ENCODE assay signal across 8 mouse cellular contexts in the genomic region with DNA sequence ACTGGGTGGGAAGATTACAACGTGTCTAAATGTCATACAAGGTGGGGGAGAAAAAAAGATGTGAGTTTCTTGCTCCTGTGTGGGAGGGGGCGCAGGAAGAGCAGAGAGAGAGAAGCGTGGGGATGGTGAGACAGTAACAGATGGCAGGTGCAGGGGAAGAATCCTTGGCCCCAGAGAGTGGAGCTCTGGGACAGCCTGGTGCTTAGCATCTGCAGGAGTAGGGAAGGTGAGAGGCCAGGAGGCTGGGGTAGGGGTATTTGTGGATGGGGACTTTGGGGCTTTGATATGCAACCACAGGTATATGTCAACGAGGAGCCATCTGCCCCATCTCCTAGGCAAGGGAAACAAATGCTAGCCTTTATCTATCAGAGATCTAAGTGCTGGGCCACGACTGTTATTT. TPM values are rescaled to one million over a fixed set of nuclear protein-coding genes. Genes with fewer than 3 reads are reported as not detected.
DNase-seq lines count a peak whose midpoint lies in the region; ATAC-seq and TF ChIP-seq lines count a peak whose summit lies in the region.

No protein-coding gene starts in this region.

- TF ChIP-seq CTCF in heart, adult 2 months (IDR thresholded peaks at IDR 0.05): no peak
- TF ChIP-seq CTCF in MEL (IDR thresholded peaks at IDR 0.05 in 2 of 3, conservative IDR thresholded peaks at IDR 0.05 in 1 of 3; ENCODE audit: control insufficient read depth in 1 of 3, insufficient read depth in 1 of 3, low read depth in 2 of 3, low read length in 3 of 3, poor library complexity in 1 of 3, severe bottlenecking in 1 of 3): no peak

- H3K36me3 ChIP-seq in heart, adult 2 months (ENCODE audit: control insufficient read depth, insufficient read depth, low read length): peaks cover 3% of the 10 kb centered on the region; the same call in 1 of the 2 replicates
- H3K36me3 ChIP-seq in MEL (ENCODE audit: control insufficient read depth in 1 of 2, insufficient read depth in 2 of 2, low read length in 2 of 2) (peaks cover 0 to 32% of the 10 kb centered on the region in 2 experiments; a peak in 2 of 4 replicates), macrophage (ENCODE audit: inconsistent target) (no peaks in the 10 kb centered on the region)
- no peaks in the 10 kb centered on the region for H3K36me3 ChIP-seq in heart, embryonic 15.5 days

- no peak overlapping the region for H3K9ac ChIP-seq in heart, adult 2 months (ENCODE audit: low read depth, low read length)
- H3K9ac ChIP-seq in MEL (ENCODE audit: control insufficient read depth, low read depth, low read length, poor library complexity, severe bottlenecking): peak overlapping the region; percentile 69
- no peak overlapping the region for H3K9ac ChIP-seq in heart, embryonic 15.5 days

- no peak for ATAC-seq in heart, embryonic 15.5 days (replicated peaks; ENCODE audit: insufficient number of reproducible peaks, insufficient read depth, low FRiP score, low read depth)
- no peak for ATAC-seq in monocyte, adult 5-6 weeks (replicated peaks; ENCODE audit: insufficient number of reproducible peaks, low FRiP score, low TSS enrichment, poor library complexity, severe bottlenecking)

- DNase-seq in heart, adult 2 months: no peak
- DNase-seq in heart, postnatal 36 days: no peak
- no peak for DNase-seq in MEL (ENCODE audit: low read depth, low spot score)
- no peak for DNase-seq in right cerebral cortex, postnatal 36 days (ENCODE audit: low spot score in 2 of 2)
- no peak for DNase-seq in urinary bladder, postnatal 25 days (ENCODE audit: low spot score)

- WGBS in heart, adult 2 months: 66% methylated on average over 5 of the region's 5 CpGs
- WGBS in heart, embryonic 15.5 days: 71% methylated on average over 5 of the region's 5 CpGs
- WGBS in macrophage (ENCODE audit: missing documents): 78% methylated on average over 5 of the region's 5 CpGs

- intact Hi-C loops in heart, adult 2 months (cut with DNase I): loop anchor here (2.0 kb wide), 2 partner anchors 46 to 108 kb away; a partner anchor contains a TSS
- intact Hi-C loops in heart, postnatal 36 days (cut with DNase I): loop anchor here (2.0 to 10.0 kb wide), 4 partner anchors 44 to 640 kb away; a partner anchor contains a TSS

- H3K4me3 ChIP-seq in heart, adult 2 months: peak overlapping the region; percentile 87; the same call in 1 of the 2 replicates
- no peak overlapping the region; a peak in 1 of 4 replicates for H3K4me3 ChIP-seq in MEL (ENCODE audit: control insufficient read depth in 1 of 2, insufficient read depth in 1 of 2, low read depth in 2 of 2, low read length in 2 of 2)
- H3K4me3 ChIP-seq in heart, embryonic 15.5 days: no peak overlapping the region
- no peak overlapping the region for H3K4me3 ChIP-seq in macrophage (ENCODE audit: inconsistent target)

- H3K27me3 ChIP-seq in heart, adult 2 months (ENCODE audit: control insufficient read depth, insufficient read depth, low read length): no peaks in the 10 kb centered on the region
- no peaks in the 10 kb centered on the region for H3K27me3 ChIP-seq in MEL (ENCODE audit: control insufficient read depth in 1 of 2, insufficient read depth in 2 of 2, low read length in 2 of 2)
- H3K27me3 ChIP-seq in heart, embryonic 15.5 days: no peaks in the 10 kb centered on the region

- peaks cover 2% of the 10 kb centered on the region for H3K4me1 ChIP-seq in heart, adult 2 months (ENCODE audit: control insufficient read depth, insufficient read depth, low read length)
- H3K4me1 ChIP-seq in MEL (ENCODE audit: control insufficient read depth in 1 of 2, insufficient read depth in 2 of 2, low read length in 2 of 2): peaks cover 17 to 36% of the 10 kb centered on the region in 2 experiments
- H3K4me1 ChIP-seq in heart, embryonic 15.5 days (replicated peaks): peaks cover 12% of the 10 kb centered on the region

- peak overlapping the region; percentile 61 for H3K4me2 ChIP-seq in heart, embryonic 15.5 days

- H3K27ac ChIP-seq in heart, adult 2 months: peak overlapping the region; percentile 96; the same call in 1 of the 2 replicates
- H3K27ac ChIP-seq in MEL (ENCODE audit: control insufficient read depth, low read depth, low read length) (peak overlapping the region; percentile 62), macrophage (0 out of 2 replicates have a peak overlapping the region, but pooled peaks have one; percentile 22)
- H3K27ac ChIP-seq in heart, embryonic 15.5 days: peak overlapping the region; percentile 95

- no peak for TF ChIP-seq EP300 in heart, adult 2 months (IDR thresholded peaks at IDR 0.05; ENCODE audit: insufficient read depth, low read depth, low read length)
- no peak for TF ChIP-seq EP300 in MEL (IDR thresholded peaks at IDR 0.05; ENCODE audit: low read depth in 1 of 2, low read length in 2 of 2)

- TF ChIP-seq POLR2A in heart, adult 2 months (IDR thresholded peaks at IDR 0.05; ENCODE audit: insufficient read depth, low read depth, low read length): no peak
- no peak for TF ChIP-seq POLR2A in MEL (IDR thresholded peaks at IDR 0.05; ENCODE audit: control insufficient read depth in 1 of 2, insufficient read depth in 1 of 2, low read depth in 1 of 2, low read length in 2 of 2, poor library complexity in 1 of 2)

- no peaks in the 10 kb centered on the region for H3K9me3 ChIP-seq in MEL (replicated peaks; ENCODE audit: insufficient read depth, low read length)
- H3K9me3 ChIP-seq in heart, embryonic 15.5 days (replicated peaks): no peaks in the 10 kb centered on the region

- H3K79me2 ChIP-seq in heart, adult 2 months (replicated peaks; ENCODE audit: control insufficient read depth, insufficient read depth, low read length): no peaks in the 10 kb centered on the region
- H3K79me2 ChIP-seq in MEL (ENCODE audit: control insufficient read depth, insufficient read depth, low read length, poor library complexity): peaks cover 8% of the 10 kb centered on the region
- peaks cover 36% of the 10 kb centered on the region for H3K79me2 ChIP-seq in macrophage (ENCODE audit: inconsistent target)

- no peak for TF ChIP-seq RAD21 in MEL (IDR thresholded peaks at IDR 0.05; ENCODE audit: low read depth, low read length)

TF ChIP-seq in MEL, 35 proteins besides CTCF, POLR2A, EP300 and RAD21:
- TF ChIP-seq SIN3A (IDR thresholded peaks at IDR 0.05; ENCODE audit: low read length) (no peak), GATA1 (IDR thresholded peaks at IDR 0.05; ENCODE audit: low read depth, low read length) (peak; percentile 43; the same call in 1 of the 2 replicates)

RNA-seq across cellular contexts. Expression of a gene that starts 26.4 kb away (rescaled TPM):
- total RNA-seq in heart, adult 2 months (2021): 10 to 100 TPM; 14.4 to 15.6 TPM
- polyA plus RNA-seq in heart, adult 2 months (2012; rRNA removed): 2.9 and 6.1 TPM in 2 replicates
- 10 to 100 TPM; 14.4 to 16.0 TPM for total RNA-seq in heart, postnatal 36 days (2021)
- total RNA-seq in MEL (2012; rRNA removed): 7.7 and 8.1 TPM in 2 replicates
- 10 to 100 TPM in 1 of 2 experiments, not detected in 1; 15.0 TPM for polyA plus RNA-seq in MEL (2012; ENCODE audit: insufficient read depth in 1 of 2, insufficient read length in 2 of 2, low read depth in 1 of 2, low replicate concordance in 2 of 2, missing spikeins in 1 of 2)
- polyA plus RNA-seq in heart, embryonic 15.5 days (2015; fragmentation: Nextera tagmentation; extraction: Ambion mirVana): 17.2 and 18.6 TPM in 2 replicates
- total RNA-seq in macrophage (2018; cell fraction: chromatin; rRNA removed): 100 to 1,000 TPM in 1 of 26 experiments, 10 to 100 TPM in 25; 10.4 to 111 (median 64.7) TPM
- 10 to 100 TPM in 14 of 26 experiments, 1 to 10 TPM in 12; 4.4 to 14.9 (median 10.1) TPM for total RNA-seq in macrophage (2018; cell fraction: cytosol; rRNA removed)
- total RNA-seq in macrophage (2018; cell fraction: nucleus; rRNA removed): 10 to 100 TPM; 13.0 to 92.4 (median 42.9) TPM
- polyA plus RNA-seq in macrophage (2018): 7.1 to 11.8 TPM (median 7.4 TPM) in 3 replicates
- 26.3 to 54.9 TPM (median 30.8 TPM) in 3 replicates for total RNA-seq in monocyte, adult 5-6 weeks (2017)

RNA-seq across cellular contexts. Expression of a gene that starts 36.9 kb away (rescaled TPM):
- 10 to 100 TPM; 12.0 TPM for total RNA-seq in heart, adult 2 months (2021)
- 2.5 and 4.2 TPM in 2 replicates for polyA plus RNA-seq in heart, adult 2 months (2012; rRNA removed)
- total RNA-seq in heart, postnatal 36 days (2021): 10 to 100 TPM; 10.4 to 13.1 TPM
- total RNA-seq in MEL (2012; rRNA removed): 28.7 and 32.3 TPM in 2 replicates
- polyA plus RNA-seq in MEL (2012; ENCODE audit: insufficient read depth in 1 of 2, insufficient read length in 2 of 2, low read depth in 1 of 2, low replicate concordance in 2 of 2, missing spikeins in 1 of 2) (10 to 100 TPM; 16.5 to 48.5 TPM), macrophage (2018) (10.5 to 28.3 TPM (median 22.9 TPM) in 3 replicates)
- 17.2 and 20.0 TPM in 2 replicates for polyA plus RNA-seq in heart, embryonic 15.5 days (2015; fragmentation: Nextera tagmentation; extraction: Ambion mirVana)
- 10 to 100 TPM in 7 of 26 experiments, 1 to 10 TPM in 19; 1.2 to 17.7 (median 5.6) TPM for total RNA-seq in macrophage (2018; cell fraction: chromatin; rRNA removed)
- 10 to 100 TPM in 14 of 26 experiments, 1 to 10 TPM in 12; 4.6 to 15.8 (median 11.6) TPM for total RNA-seq in macrophage (2018; cell fraction: cytosol; rRNA removed)
- total RNA-seq in macrophage (2018; cell fraction: nucleus; rRNA removed): 10 to 100 TPM in 8 of 26 experiments, 1 to 10 TPM in 18; 2.3 to 24.0 (median 6.9) TPM
- 26.5 to 36.3 TPM (median 32.0 TPM) in 3 replicates for total RNA-seq in monocyte, adult 5-6 weeks (2017)

RNA-seq across cellular contexts. Expression of a gene that starts 45.0 kb away (rescaled TPM):
- 10 to 100 TPM; 47.1 to 50.7 TPM for total RNA-seq in heart, adult 2 months (2021)
- 15.1 and 30.1 TPM in 2 replicates for polyA plus RNA-seq in heart, adult 2 months (2012; rRNA removed)
- 10 to 100 TPM; 50.8 to 52.1 TPM for total RNA-seq in heart, postnatal 36 days (2021)
- total RNA-seq in MEL (2012; rRNA removed): 70.9 and 79.1 TPM in 2 replicates
- 100 to 1,000 TPM in 1 of 2 experiments, 10 to 100 TPM in 1; 88.5 to 128 TPM for polyA plus RNA-seq in MEL (2012; ENCODE audit: insufficient read depth in 1 of 2, insufficient read length in 2 of 2, low read depth in 1 of 2, low replicate concordance in 2 of 2, missing spikeins in 1 of 2)
- 140 and 148 TPM in 2 replicates for polyA plus RNA-seq in heart, embryonic 15.5 days (2015; fragmentation: Nextera tagmentation; extraction: Ambion mirVana)
- total RNA-seq in macrophage (2018; cell fraction: chromatin; rRNA removed): 100 to 1,000 TPM in 22 of 26 experiments, 10 to 100 TPM in 4; 97.1 to 205 (median 135) TPM
- 10 to 100 TPM; 57.6 to 79.0 (median 68.4) TPM for total RNA-seq in macrophage (2018; cell fraction: cytosol; rRNA removed)
- 100 to 1,000 TPM in 20 of 26 experiments, 10 to 100 TPM in 6; 74.7 to 214 (median 138) TPM for total RNA-seq in macrophage (2018; cell fraction: nucleus; rRNA removed)
- polyA plus RNA-seq in macrophage (2018): 64.9 to 123 TPM (median 77.1 TPM) in 3 replicates
- total RNA-seq in monocyte, adult 5-6 weeks (2017): 107 to 153 TPM (median 130 TPM) in 3 replicates

Comparison
In these comparisons a context has a peak if more than half of its experiments do, and no peak if none do; other contexts are left out.
1. H3K27ac ChIP-seq: peak in every context shown above with its lines; median percentile 96 in heart, adult 2 months; 95 in heart, embryonic 15.5 days; 62 in MEL; 22 in macrophage.